Mouse (Mus musculus) forebrain, embryonic 13.5 days (tissue): ENCODE data around the gene Dcst1. TPM values are rescaled to one million over a fixed set of nuclear protein-coding genes. Genes with fewer than 3 reads are reported as not detected.

Source experiments
- ATAC-seq: fragments of 200-750 bp; cut with Nextera tagmentation; 2 replicates; pipeline ENCODE4 v1.8.0; 2017
- H3K27ac ChIP-seq: fragments of 300-500 bp; sonication (generic); 2 replicates; pipeline ENCODE4 v1.5.1; 2015; ENCODE audit warnings: inconsistent platforms, mild to moderate bottlenecking, moderate library complexity
- H3K27me3 ChIP-seq: fragments of 300-500 bp; sonication (generic); 2 replicates; pipeline ENCODE4 v1.6.1; 2015; ENCODE audit warnings: mild to moderate bottlenecking, inconsistent platforms
- H3K36me3 ChIP-seq: fragments of 300-500 bp; sonication (generic); 2 replicates; pipeline ENCODE4 v1.6.1; 2015; ENCODE audit warnings: mild to moderate bottlenecking, inconsistent platforms; ENCODE audit not compliant: poor library complexity, severe bottlenecking
- H3K4me1 ChIP-seq: fragments of 300-500 bp; sonication (generic); 2 replicates; pipeline ENCODE4 v1.6.1; 2015; ENCODE audit warnings: inconsistent platforms
- H3K4me2 ChIP-seq: fragments of 300-500 bp; sonication (generic); 2 replicates; pipeline ENCODE4 v1.6.1; 2015; ENCODE audit warnings: inconsistent platforms, mild to moderate bottlenecking, moderate library complexity
- H3K4me3 ChIP-seq: fragments of 300-500 bp; sonication (generic); 2 replicates; pipeline ENCODE4 v1.5.1; 2015; ENCODE audit warnings: mild to moderate bottlenecking, inconsistent platforms
- H3K9ac ChIP-seq: fragments of 300-500 bp; sonication (generic); 2 replicates; pipeline ENCODE4 v1.6.1; 2015; ENCODE audit warnings: mild to moderate bottlenecking, inconsistent platforms
- H3K9me3 ChIP-seq: fragments of 300-500 bp; sonication (generic); replicated peaks from 2 replicates; pipeline ENCODE4 v1.6.1; 2016; ENCODE audit warnings: inconsistent platforms
- WGBS: fragments of 180-500 bp; shearing (Covaris S2); methylation state at CpG from one replicate; pipeline ENCODE4 v1.1.7; 2015; 5-methylcytosine and 5-hydroxymethylcytosine counted together
- polyA plus RNA-seq: library from polyadenylated mRNA; unstranded; fragments of >200 nt; fragmentation: Nextera tagmentation; extraction: Ambion mirVana; gene quantifications from 2 replicates; pipeline ENCODE4 v1.2.1, GENCODE M21; 2015

Gene Dcst1
- polyA plus RNA-seq, 1 experiment from 2014 or later = 0.57 TPM

GRCm38 (mm10) chr3:89337721-89338578 is 27.1 kb downstream of the Dcst1 start, which contains the start of gene Efna4:
TSS of gene Efna4 (minus strand) at chr3:89338028.
- no peaks in the 10 kb centered on the region for H3K9me3 ChIP-seq
- peak within 1 kb of the TSS; percentile 86 for H3K27ac ChIP-seq
- WGBS = under 1% methylated on average over 41 of the region's 44 CpGs
- peak; percentile 83 for ATAC-seq
- H3K9ac ChIP-seq = peak within 1 kb of the TSS; percentile 92
- H3K27me3 ChIP-seq = no peaks in the 10 kb centered on the region
- peak within 1 kb of the TSS; percentile 88 for H3K4me3 ChIP-seq
- H3K36me3 ChIP-seq = peaks cover 26% of the 10 kb centered on the region
- peaks cover 67% of the 10 kb centered on the region for H3K4me1 ChIP-seq
- peak within 1 kb of the TSS; percentile 77 for H3K4me2 ChIP-seq

- peak overlapping the region; percentile 92 for H3K9ac ChIP-seq
- peak overlapping the region; percentile 88 for H3K4me3 ChIP-seq
- H3K27ac ChIP-seq = peak overlapping the region; percentile 86
- H3K4me2 ChIP-seq = peak overlapping the region; percentile 77
- 2% methylated on average over 18 of the region's 21 CpGs for WGBS
- H3K9me3 ChIP-seq = no peaks in the 10 kb centered on the region
- no peaks in the 10 kb centered on the region for H3K27me3 ChIP-seq
- H3K36me3 ChIP-seq = peaks cover 20% of the 10 kb centered on the region
- ATAC-seq = no peak
- peaks cover 75% of the 10 kb centered on the region for H3K4me1 ChIP-seq
These were observed 27.9 kb downstream of the Dcst1 start for GRCm38 (mm10) chr3:89337062-89337720.

GRCm38 (mm10) chr3:89336529-89336928 is 28.5 kb downstream of the Dcst1 start:
- WGBS = 6% methylated on average over 6 of the region's 6 CpGs
- Histone ChIP-seq H3K4me3 (peak overlapping the region; percentile 88), H3K36me3 (peaks cover 19% of the 10 kb centered on the region), H3K27me3 (no peaks in the 10 kb centered on the region), H3K4me2 (peak overlapping the region; percentile 77), H3K27ac (peak overlapping the region; percentile 86), H3K9me3 (no peaks in the 10 kb centered on the region), H3K4me1 (peaks cover 75% of the 10 kb centered on the region), H3K9ac (peak overlapping the region; percentile 92)
- ATAC-seq = no peak

GRCm38 (mm10) chr3:89333053-89333452 is 32.0 kb downstream of the Dcst1 start:
- ATAC-seq = no peak
- 0 out of 2 replicates have a peak overlapping the region, but pooled peaks have one; percentile 27 for H3K9ac ChIP-seq
- H3K36me3 ChIP-seq = peaks cover 19% of the 10 kb centered on the region
- peaks cover 67% of the 10 kb centered on the region for H3K4me1 ChIP-seq
- no peaks in the 10 kb centered on the region for H3K9me3 ChIP-seq
- H3K4me2 ChIP-seq = peak overlapping the region; percentile 25
- 50% methylated on average over 11 of the region's 11 CpGs for WGBS
- peak overlapping the region; percentile 46 for H3K27ac ChIP-seq
- no peak overlapping the region for H3K4me3 ChIP-seq
- no peaks in the 10 kb centered on the region for H3K27me3 ChIP-seq

GRCm38 (mm10) chr3:89332476-89332875 is 32.6 kb downstream of the Dcst1 start:
- H3K4me1 ChIP-seq = peaks cover 66% of the 10 kb centered on the region
- peak overlapping the region; percentile 25 for H3K4me2 ChIP-seq

GRCm38 (mm10) chr3:89332013-89332412 is 33.0 kb downstream of the Dcst1 start:
- H3K4me1 ChIP-seq = peaks cover 64% of the 10 kb centered on the region
- no peaks in the 10 kb centered on the region for H3K9me3 ChIP-seq
- peak overlapping the region; percentile 46 for H3K27ac ChIP-seq
- no peak overlapping the region for H3K4me2 ChIP-seq
- no peak overlapping the region for H3K4me3 ChIP-seq
- ATAC-seq = no peak; the same call in 1 of the 2 replicates
- H3K36me3 ChIP-seq = peaks cover 19% of the 10 kb centered on the region
- no peaks in the 10 kb centered on the region for H3K27me3 ChIP-seq
- 32% methylated on average over 10 of the region's 10 CpGs for WGBS
- no peak overlapping the region for H3K9ac ChIP-seq

More at GRCm38 (mm10) chr3:89332476-89332875, 32.6 kb downstream of the Dcst1 start:
- peak overlapping the region; percentile 46 for H3K27ac ChIP-seq
- H3K36me3 ChIP-seq = peaks cover 19% of the 10 kb centered on the region
- no peak overlapping the region for H3K4me3 ChIP-seq
- no peaks in the 10 kb centered on the region for H3K27me3 ChIP-seq
- 0 out of 2 replicates have a peak overlapping the region, but pooled peaks have one; percentile 27 for H3K9ac ChIP-seq
- no peaks in the 10 kb centered on the region for H3K9me3 ChIP-seq
- WGBS = 28% methylated on average over 12 of the region's 12 CpGs
- ATAC-seq = peak; percentile 28

- ATAC-seq = no peak; the same call in 1 of the 2 replicates
- H3K4me1 ChIP-seq = peaks cover 59% of the 10 kb centered on the region
- no peaks in the 10 kb centered on the region for H3K27me3 ChIP-seq
- no peak overlapping the region for H3K4me3 ChIP-seq
- peaks cover 19% of the 10 kb centered on the region for H3K36me3 ChIP-seq
- no peak overlapping the region for H3K27ac ChIP-seq
- WGBS = 72% methylated on average over 13 of the region's 13 CpGs
- H3K4me2 ChIP-seq = no peak overlapping the region
- H3K9me3 ChIP-seq = no peaks in the 10 kb centered on the region
- no peak overlapping the region for H3K9ac ChIP-seq
These were observed 33.5 kb downstream of the Dcst1 start for GRCm38 (mm10) chr3:89331561-89331960.

- peak overlapping the region; percentile 14; the same call in 1 of the 2 replicates for H3K4me2 ChIP-seq
- H3K4me1 ChIP-seq = peaks cover 53% of the 10 kb centered on the region
- WGBS = 18% methylated on average over 10 of the region's 10 CpGs
- no peaks in the 10 kb centered on the region for H3K9me3 ChIP-seq
- no peaks in the 10 kb centered on the region for H3K27me3 ChIP-seq
- H3K4me3 ChIP-seq = no peak overlapping the region
- peaks cover 19% of the 10 kb centered on the region for H3K36me3 ChIP-seq
- no peak for ATAC-seq
- H3K27ac ChIP-seq = no peak overlapping the region
- H3K9ac ChIP-seq = no peak overlapping the region
These were observed 34.1 kb downstream of the Dcst1 start for GRCm38 (mm10) chr3:89330948-89331347.

DNA sequence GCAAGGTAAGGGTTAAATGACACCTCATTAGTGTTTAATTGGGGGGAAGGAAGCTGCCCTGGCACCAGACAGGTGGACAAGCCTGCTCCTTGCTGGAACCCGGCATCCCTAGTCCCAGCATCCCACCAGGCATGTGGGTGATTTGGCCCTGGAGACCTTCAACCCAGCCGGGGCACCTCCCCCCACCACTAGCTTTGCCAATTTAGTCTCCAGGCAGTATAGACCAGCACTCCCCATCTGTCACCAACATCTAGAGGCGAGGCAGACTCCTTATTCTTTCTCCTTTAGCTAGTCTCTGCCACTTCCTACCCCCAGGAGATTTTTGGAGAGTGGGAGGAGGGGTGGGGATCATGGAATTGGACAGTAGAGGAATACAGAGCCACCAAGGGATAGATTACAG is 34.7 kb downstream of the Dcst1 start:
- 0 out of 2 replicates have a peak, but pooled peaks have one; percentile 28 for ATAC-seq
- peak overlapping the region; percentile 31; the same call in 1 of the 2 replicates for H3K27ac ChIP-seq
- H3K4me3 ChIP-seq = no peak overlapping the region
- H3K9me3 ChIP-seq = no peaks in the 10 kb centered on the region
- WGBS = 42% methylated on average over 3 of the region's 3 CpGs
- H3K9ac ChIP-seq = no peak overlapping the region
- peak overlapping the region; percentile 14; the same call in 1 of the 2 replicates for H3K4me2 ChIP-seq
- no peaks in the 10 kb centered on the region for H3K27me3 ChIP-seq
- H3K36me3 ChIP-seq = peaks cover 19% of the 10 kb centered on the region
- peaks cover 47% of the 10 kb centered on the region for H3K4me1 ChIP-seq

GRCm38 (mm10) chr3:89328623-89329022 is 36.4 kb downstream of the Dcst1 start:
- 13% methylated on average over 4 of the region's 4 CpGs for WGBS
- no peak overlapping the region for H3K27ac ChIP-seq
- no peak overlapping the region for H3K4me2 ChIP-seq
- H3K4me1 ChIP-seq = peaks cover 40% of the 10 kb centered on the region
- peaks cover 7% of the 10 kb centered on the region for H3K36me3 ChIP-seq
- H3K4me3 ChIP-seq = no peak overlapping the region
- peak overlapping the region; percentile 34; the same call in 1 of the 2 replicates for H3K9ac ChIP-seq
- no peaks in the 10 kb centered on the region for H3K9me3 ChIP-seq
- H3K27me3 ChIP-seq = no peaks in the 10 kb centered on the region; the same call in 1 of the 2 replicates
- ATAC-seq = no peak

GRCm38 (mm10) chr3:89327371-89327870 is 37.6 kb downstream of the Dcst1 start:
- Histone ChIP-seq H3K9me3 (no peaks in the 10 kb centered on the region), H3K27ac (no peak overlapping the region), H3K36me3 (no peaks in the 10 kb centered on the region), H3K9ac (no peak overlapping the region), H3K4me2 (no peak overlapping the region), H3K27me3 (peaks cover 4% of the 10 kb centered on the region; the same call in 1 of the 2 replicates), H3K4me1 (peaks cover 35% of the 10 kb centered on the region), H3K4me3 (no peak overlapping the region)
- no peak for ATAC-seq
- WGBS = 71% methylated on average over 9 of the region's 9 CpGs

GRCm38 (mm10) chr3:89325882-89326281 is 39.2 kb downstream of the Dcst1 start:
- 91% methylated on average over 8 of the region's 8 CpGs for WGBS
- no peak for ATAC-seq
- H3K9ac ChIP-seq = no peak overlapping the region
- H3K27ac ChIP-seq = no peak overlapping the region
- H3K4me3 ChIP-seq = no peak overlapping the region
- H3K4me1 ChIP-seq = peaks cover 37% of the 10 kb centered on the region
- no peak overlapping the region for H3K4me2 ChIP-seq
- H3K36me3 ChIP-seq = no peaks in the 10 kb centered on the region
- peaks cover 16% of the 10 kb centered on the region for H3K27me3 ChIP-seq
- no peaks in the 10 kb centered on the region for H3K9me3 ChIP-seq
